Mouse (Mus musculus): ENCODE measurements around the gene Smyd3.

DNA sequence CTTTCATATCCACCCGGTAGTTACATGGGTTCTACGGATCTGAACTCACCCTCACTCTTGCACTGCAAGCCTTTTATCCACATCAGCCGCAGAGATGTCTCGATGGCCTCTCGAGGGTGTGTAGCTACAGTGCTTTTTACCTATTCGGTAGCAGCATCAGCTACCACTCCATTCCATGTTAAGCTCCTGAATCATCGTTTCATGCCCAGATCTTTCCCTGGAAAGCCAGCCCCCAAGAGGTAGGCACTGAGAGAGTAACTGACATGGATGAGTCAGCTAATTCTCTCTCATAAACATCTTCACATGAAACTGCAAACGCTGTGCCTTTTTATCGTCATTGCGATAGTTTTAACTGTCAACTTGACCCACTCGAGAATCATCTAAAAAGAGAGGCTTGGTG lies 143.9 kb downstream of the Smyd3 start:
- TF ChIP-seq CTCF (IDR thresholded peaks at IDR 0.05), result no peak
- no peak for TF ChIP-seq POLR2A (IDR thresholded peaks at IDR 0.05; ENCODE audit: insufficient read depth, low read depth, low read length)
- no peak for TF ChIP-seq EP300 (IDR thresholded peaks at IDR 0.05; ENCODE audit: insufficient read depth, low read depth, low read length)
